Mouse (Mus musculus) forebrain, embryonic 12.5 days (tissue): ENCODE results near the gene Odf3l1. TPM values are rescaled to one million over a fixed set of nuclear protein-coding genes. Genes with fewer than 3 reads are reported as not detected.
A peak's percentile ranks its signal among the peaks of the same experiment; 100 is the strongest.

Experiments used
- ATAC-seq: fragments of 200-750 bp; cut with Nextera tagmentation; 2 replicates; pipeline ENCODE4 v1.8.0; 2017; ENCODE audit warnings: moderate TSS enrichment; ENCODE audit not compliant: low FRiP score
- H3K27ac ChIP-seq: fragments of 300-500 bp; sonication (generic); 2 replicates; pipeline ENCODE4 v1.5.1; 2016; ENCODE audit warnings: mild to moderate bottlenecking
- H3K27me3 ChIP-seq: fragments of 300-500 bp; sonication (generic); 2 replicates; pipeline ENCODE4 v1.6.1; 2016; ENCODE audit warnings: mild to moderate bottlenecking
- H3K36me3 ChIP-seq: fragments of 300-500 bp; sonication (generic); replicated peaks from 2 replicates; pipeline ENCODE4 v1.6.1; 2016; ENCODE audit warnings: mild to moderate bottlenecking
- H3K4me1 ChIP-seq: fragments of 300-500 bp; sonication (generic); 2 replicates; pipeline ENCODE4 v1.6.1; 2016
- H3K4me2 ChIP-seq: fragments of 300-500 bp; sonication (generic); 2 replicates; pipeline ENCODE4 v1.6.1; 2016; ENCODE audit warnings: mild to moderate bottlenecking, moderate library complexity
- H3K4me3 ChIP-seq: fragments of 300-500 bp; sonication (generic); replicated peaks from 2 replicates; pipeline ENCODE4 v1.5.1; 2016; ENCODE audit warnings: mild to moderate bottlenecking
- H3K9ac ChIP-seq: fragments of 300-500 bp; sonication (generic); 2 replicates; pipeline ENCODE4 v1.6.1; 2016; ENCODE audit warnings: mild to moderate bottlenecking
- H3K9me3 ChIP-seq: fragments of 300-500 bp; sonication (generic); 2 replicates; pipeline ENCODE4 v1.6.1; 2016
- WGBS: fragments of 180-500 bp; shearing (Covaris S2); methylation state at CpG from one replicate; pipeline ENCODE4 v1.1.7; 2016; 5-methylcytosine and 5-hydroxymethylcytosine counted together
- polyA plus RNA-seq: library from polyadenylated mRNA; unstranded; fragments of >200 nt; fragmentation: Nextera tagmentation; extraction: Ambion mirVana; gene quantifications from 2 replicates; pipeline ENCODE4 v1.2.1, GENCODE M21; 2016

Odf3l1 gene
- polyA plus RNA-seq, 1 experiment from 2014 or later: not detected

- Histone ChIP-seq H3K27me3 (peaks cover 41% of the 10 kb centered on the region), H3K4me3 (no peak overlapping the region)
- WGBS: 82% methylated on average over 2 of the region's 2 CpGs
Observed at GRCm38 (mm10) chr9:56862863-56863262, 1.6 kb downstream of the Odf3l1 start.

GRCm38 (mm10) chr9:56860486-56861269, 3.8 kb downstream of the Odf3l1 start:
- H3K9ac ChIP-seq: no peak overlapping the region
- 80% methylated on average over 15 of the region's 15 CpGs for WGBS
- H3K4me3 ChIP-seq: no peak overlapping the region

More at GRCm38 (mm10) chr9:56862863-56863262, 1.6 kb downstream of the Odf3l1 start:
- no peaks in the 10 kb centered on the region for H3K36me3 ChIP-seq
- no peak overlapping the region for H3K9ac ChIP-seq
- H3K27ac ChIP-seq: no peak overlapping the region
- no peak overlapping the region for H3K4me2 ChIP-seq
- H3K4me1 ChIP-seq: peaks cover 13% of the 10 kb centered on the region; the same call in 1 of the 2 replicates
- ATAC-seq: no peak
- H3K9me3 ChIP-seq: no peaks in the 10 kb centered on the region

GRCm38 (mm10) chr9:56860035-56860434, 4.4 kb downstream of the Odf3l1 start:
- peaks cover 11% of the 10 kb centered on the region; the same call in 1 of the 2 replicates for H3K4me1 ChIP-seq

More at GRCm38 (mm10) chr9:56860486-56861269, 3.8 kb downstream of the Odf3l1 start:
- Histone ChIP-seq H3K27ac (no peak overlapping the region), H3K4me2 (no peak overlapping the region), H3K4me1 (peaks cover 12% of the 10 kb centered on the region; the same call in 1 of the 2 replicates), H3K9me3 (no peaks in the 10 kb centered on the region), H3K36me3 (no peaks in the 10 kb centered on the region), H3K27me3 (peaks cover 29% of the 10 kb centered on the region)
- no peak for ATAC-seq

GRCm38 (mm10) chr9:56857463-56857862, 7.0 kb downstream of the Odf3l1 start:
- H3K4me2 ChIP-seq: no peak overlapping the region
- 70% methylated on average over 3 of the region's 3 CpGs for WGBS

More at GRCm38 (mm10) chr9:56860035-56860434, 4.4 kb downstream of the Odf3l1 start:
- no peaks in the 10 kb centered on the region for H3K9me3 ChIP-seq
- WGBS: 78% methylated on average over 3 of the region's 3 CpGs
- peaks cover 23% of the 10 kb centered on the region for H3K27me3 ChIP-seq
- no peak overlapping the region for H3K4me2 ChIP-seq
- no peak overlapping the region for H3K27ac ChIP-seq
- no peaks in the 10 kb centered on the region for H3K36me3 ChIP-seq
- no peak overlapping the region for H3K9ac ChIP-seq
- no peak overlapping the region for H3K4me3 ChIP-seq
- no peak for ATAC-seq

GRCm38 (mm10) chr9:56851778-56852177, 12.7 kb downstream of the Odf3l1 start:
- WGBS: 45% methylated on average over 11 of the region's 11 CpGs
- H3K4me3 ChIP-seq: no peak overlapping the region
- no peak overlapping the region for H3K27ac ChIP-seq
- peaks cover 8% of the 10 kb centered on the region for H3K4me1 ChIP-seq
- H3K36me3 ChIP-seq: no peaks in the 10 kb centered on the region
- no peaks in the 10 kb centered on the region for H3K9me3 ChIP-seq
- H3K4me2 ChIP-seq: no peak overlapping the region
- H3K9ac ChIP-seq: no peak overlapping the region
- ATAC-seq: no peak
- no peaks in the 10 kb centered on the region for H3K27me3 ChIP-seq

More at GRCm38 (mm10) chr9:56857463-56857862, 7.0 kb downstream of the Odf3l1 start:
- Histone ChIP-seq H3K27me3 (no peaks in the 10 kb centered on the region; the same call in 1 of the 2 replicates), H3K27ac (no peak overlapping the region), H3K9me3 (no peaks in the 10 kb centered on the region), H3K9ac (no peak overlapping the region), H3K36me3 (no peaks in the 10 kb centered on the region), H3K4me3 (no peak overlapping the region), H3K4me1 (no peaks in the 10 kb centered on the region)
- ATAC-seq: no peak

GRCm38 (mm10) chr9:56850905-56851252, 13.6 kb downstream of the Odf3l1 start:
- no peak overlapping the region for H3K4me2 ChIP-seq
- no peaks in the 10 kb centered on the region for H3K9me3 ChIP-seq
- no peak for ATAC-seq

GRCm38 (mm10) chr9:56850128-56850904, 14.2 kb downstream of the Odf3l1 start:
- 82% methylated on average over 14 of the region's 14 CpGs for WGBS
- Histone ChIP-seq H3K9ac (no peak overlapping the region), H3K4me2 (no peak overlapping the region), H3K27me3 (no peaks in the 10 kb centered on the region), H3K9me3 (no peaks in the 10 kb centered on the region), H3K4me1 (peaks cover 8% of the 10 kb centered on the region), H3K36me3 (no peaks in the 10 kb centered on the region), H3K27ac (no peak overlapping the region), H3K4me3 (no peak overlapping the region)
- no peak for ATAC-seq

More at GRCm38 (mm10) chr9:56850905-56851252, 13.6 kb downstream of the Odf3l1 start:
- H3K36me3 ChIP-seq: no peaks in the 10 kb centered on the region
- H3K9ac ChIP-seq: no peak overlapping the region
- 86% methylated on average over 4 of the region's 4 CpGs for WGBS
- peaks cover 8% of the 10 kb centered on the region for H3K4me1 ChIP-seq
- no peak overlapping the region for H3K27ac ChIP-seq
- no peaks in the 10 kb centered on the region for H3K27me3 ChIP-seq
- no peak overlapping the region for H3K4me3 ChIP-seq

- 19% methylated on average over 3 of the region's 3 CpGs for WGBS
- peak; percentile 68; the same call in 1 of the 2 replicates for ATAC-seq
- H3K27ac ChIP-seq: no peak overlapping the region
Observed at GRCm38 (mm10) chr9:56847523-56847922, 17.0 kb downstream of the Odf3l1 start.

GRCm38 (mm10) chr9:56844644-56845043, 19.8 kb downstream of the Odf3l1 start:
- whole genome bisulfite sequencing: 74% methylated on average over 8 of the region's 8 CpGs
- peaks cover 14% of the 10 kb centered on the region; the same call in 1 of the 2 replicates for H3K4me1 ChIP-seq
- no peak for ATAC-seq

More at GRCm38 (mm10) chr9:56847523-56847922, 17.0 kb downstream of the Odf3l1 start:
- no peaks in the 10 kb centered on the region for H3K9me3 ChIP-seq
- H3K4me3 ChIP-seq: no peak overlapping the region
- no peak overlapping the region for H3K4me2 ChIP-seq
- no peak overlapping the region for H3K9ac ChIP-seq
- peaks cover 8% of the 10 kb centered on the region for H3K4me1 ChIP-seq
- peaks cover 9% of the 10 kb centered on the region; the same call in 1 of the 2 replicates for H3K27me3 ChIP-seq
- no peaks in the 10 kb centered on the region for H3K36me3 ChIP-seq

GRCm38 (mm10) chr9:56843679-56844188, 20.7 kb downstream of the Odf3l1 start:
- no peak overlapping the region for H3K27ac ChIP-seq
- ATAC-seq: no peak

More at GRCm38 (mm10) chr9:56844644-56845043, 19.8 kb downstream of the Odf3l1 start:
- no peak overlapping the region for H3K4me2 ChIP-seq
- no peaks in the 10 kb centered on the region for H3K36me3 ChIP-seq
- peaks cover 13% of the 10 kb centered on the region; the same call in 1 of the 2 replicates for H3K27me3 ChIP-seq
- no peak overlapping the region for H3K27ac ChIP-seq
- no peak overlapping the region for H3K4me3 ChIP-seq
- H3K9ac ChIP-seq: no peak overlapping the region
- no peaks in the 10 kb centered on the region for H3K9me3 ChIP-seq

GRCm38 (mm10) chr9:56842303-56842719, 22.2 kb downstream of the Odf3l1 start:
- Histone ChIP-seq H3K27ac (no peak overlapping the region), H3K4me3 (no peak overlapping the region), H3K9ac (no peak overlapping the region), H3K4me1 (peaks cover 15% of the 10 kb centered on the region; the same call in 1 of the 2 replicates), H3K27me3 (peaks cover 19% of the 10 kb centered on the region; the same call in 1 of the 2 replicates), H3K4me2 (no peak overlapping the region), H3K9me3 (no peaks in the 10 kb centered on the region), H3K36me3 (no peaks in the 10 kb centered on the region)
- ATAC-seq: no peak
- WGBS: 73% methylated on average over 3 of the region's 3 CpGs

More at GRCm38 (mm10) chr9:56843679-56844188, 20.7 kb downstream of the Odf3l1 start:
- Histone ChIP-seq H3K9ac (peak overlapping the region; percentile 33; the same call in 1 of the 2 replicates), H3K27me3 (peaks cover 15% of the 10 kb centered on the region; the same call in 1 of the 2 replicates), H3K4me3 (no peak overlapping the region), H3K9me3 (no peaks in the 10 kb centered on the region), H3K4me1 (peaks cover 15% of the 10 kb centered on the region; the same call in 1 of the 2 replicates), H3K36me3 (no peaks in the 10 kb centered on the region), H3K4me2 (no peak overlapping the region)
- 46% methylated on average over 7 of the region's 7 CpGs for WGBS

- Histone ChIP-seq H3K9me3 (no peaks in the 10 kb centered on the region), H3K4me2 (no peak overlapping the region), H3K27ac (no peak overlapping the region), H3K4me1 (peaks cover 15% of the 10 kb centered on the region; the same call in 1 of the 2 replicates), H3K27me3 (peaks cover 19% of the 10 kb centered on the region; the same call in 1 of the 2 replicates), H3K36me3 (no peaks in the 10 kb centered on the region), H3K4me3 (no peak overlapping the region), H3K9ac (no peak overlapping the region)
- ATAC-seq: no peak
Observed at GRCm38 (mm10) chr9:56841864-56842263, 22.6 kb downstream of the Odf3l1 start.
